Mouse (Mus musculus) small intestine, adult 2 months (tissue): ENCODE data around the gene Lipc.

Experiments
- CTCF ChIP-seq: fragments of 200-500 bp; IDR thresholded peaks from 2 replicates; pipeline ENCODE4 v1.5.1; 2012; ENCODE audit warnings: low read depth, mild to moderate bottlenecking, control low read depth, inconsistent platforms, low read length, moderate library complexity, mixed read lengths; ENCODE audit not compliant: insufficient replicate concordance, insufficient read length; ENCODE audit errors: extremely low read depth
- POLR2A ChIP-seq: fragments of 200-500 bp; IDR thresholded peaks from 2 replicates; pipeline ENCODE4 v1.6.1; 2012; ENCODE audit warnings: low read depth, mild to moderate bottlenecking, control low read depth, inconsistent platforms, low read length, moderate library complexity

DNA sequence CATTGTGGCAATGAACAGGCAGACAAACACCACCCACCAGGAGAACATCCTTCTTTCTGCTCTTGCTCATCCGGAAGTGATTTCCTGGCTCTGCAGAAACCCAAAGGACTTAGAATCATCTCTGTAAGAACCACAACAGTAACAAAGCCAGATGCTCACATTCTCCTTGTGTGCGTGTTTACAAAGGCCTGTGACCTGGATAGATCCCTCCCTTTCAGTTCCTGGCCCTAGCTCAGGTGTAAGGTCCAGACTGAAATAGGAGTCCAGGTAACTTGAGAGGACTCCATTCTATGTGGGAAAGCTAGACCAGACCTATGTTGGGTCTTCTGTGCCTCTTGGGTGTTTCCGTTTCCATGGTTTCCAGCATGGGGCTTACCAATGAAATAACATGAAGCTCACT lies 32.8 kb downstream of the Lipc start:
- TF ChIP-seq CTCF = no peak
- TF ChIP-seq POLR2A = no peak
